Mouse (Mus musculus) brain, embryonic 14.5 days (tissue): ENCODE results near the gene Phactr1.

Experiments used
- CTCF ChIP-seq: fragments of 200-500 bp; IDR thresholded peaks from 2 replicates; pipeline ENCODE4 v1.5.1; 2012; ENCODE audit warnings: inconsistent platforms, mild to moderate bottlenecking, moderate library complexity, borderline replicate concordance; ENCODE audit not compliant: insufficient read depth, insufficient read length; ENCODE audit errors: extremely low read depth
- POLR2A ChIP-seq: fragments of 200-500 bp; IDR thresholded peaks from 2 replicates; pipeline ENCODE4 v1.6.1; 2012; ENCODE audit warnings: mild to moderate bottlenecking, inconsistent platforms, borderline replicate concordance; ENCODE audit not compliant: poor library complexity, insufficient read depth, insufficient read length, severe bottlenecking; ENCODE audit errors: extremely low read depth

GRCm38 (mm10) chr13:42974506-42974905 lies 294.1 kb downstream of the Phactr1 start:
- TF ChIP-seq CTCF (no peak), POLR2A (no peak)
